Mouse (Mus musculus) MEL (cell line): ENCODE data around the gene Snx18. TPM values are rescaled to one million over a fixed set of nuclear protein-coding genes. Genes with fewer than 3 reads are reported as not detected.

Source experiments
- DNase-seq: peaks from one replicate; pipeline ENCODE4 v3.0.0; 2011; ENCODE audit warnings: low read depth, low spot score
- H3K27ac ChIP-seq: 2 replicates; pipeline ENCODE4 v1.5.1; 2012; ENCODE audit warnings: low read depth, mild to moderate bottlenecking, control low read depth, low read length, moderate library complexity; ENCODE audit not compliant: control insufficient read depth
- H3K27me3 ChIP-seq, 2 experiments: fragments of 150-350 bp in 1 of 2; sonication (generic) in 1 of 2; 2 replicates each; pipeline ENCODE4 v1.6.1; 2012; ENCODE audit warnings: low read length in 2 of 2, mild to moderate bottlenecking in 2 of 2, improper control_type of control experiment in 1 of 2, moderate library complexity in 1 of 2; ENCODE audit not compliant: insufficient read depth in 2 of 2, control insufficient read depth in 1 of 2
- H3K36me3 ChIP-seq, 2 experiments: 2 replicates each; pipeline ENCODE4 v1.6.1; 2012 to 2014; ENCODE audit warnings: low read length in 2 of 2, improper control_type of control experiment in 1 of 2, inconsistent platforms in 1 of 2, mild to moderate bottlenecking in 1 of 2; ENCODE audit not compliant: insufficient read depth in 2 of 2, control insufficient read depth in 1 of 2
- H3K4me1 ChIP-seq, 2 experiments: fragments of 150-350 bp in 1 of 2; sonication (generic) in 1 of 2; 2 replicates each; pipeline ENCODE4 v1.6.1; 2012; ENCODE audit warnings: low read length in 2 of 2, improper control_type of control experiment in 1 of 2, mild to moderate bottlenecking in 1 of 2; ENCODE audit not compliant: insufficient read depth in 2 of 2, control insufficient read depth in 1 of 2
- H3K4me3 ChIP-seq, 2 experiments: fragments of 150-350 bp in 1 of 2; sonication (generic) in 1 of 2; 2 replicates each; pipeline ENCODE4 v1.5.1; 2012; ENCODE audit warnings: low read depth in 2 of 2, low read length in 2 of 2, mild to moderate bottlenecking in 2 of 2, moderate library complexity in 2 of 2, control low read depth in 1 of 2, improper control_type of control experiment in 1 of 2; ENCODE audit not compliant: control insufficient read depth in 1 of 2, insufficient read depth in 1 of 2
- H3K79me2 ChIP-seq: 2 replicates; pipeline ENCODE4 v1.6.1; 2012; ENCODE audit warnings: mild to moderate bottlenecking, low read length, moderate library complexity; ENCODE audit not compliant: control insufficient read depth, poor library complexity, insufficient read depth
- H3K9ac ChIP-seq: 2 replicates; pipeline ENCODE4 v1.6.1; 2012; ENCODE audit warnings: low read depth, mild to moderate bottlenecking, control low read depth, low read length, moderate library complexity; ENCODE audit not compliant: control insufficient read depth, poor library complexity, severe bottlenecking
- H3K9me3 ChIP-seq: fragments of 150-350 bp; sonication (generic); replicated peaks from 2 replicates; pipeline ENCODE4 v1.6.1; 2012; ENCODE audit warnings: mild to moderate bottlenecking, low read length, improper control_type of control experiment, moderate library complexity; ENCODE audit not compliant: insufficient read depth
- CHD1 ChIP-seq: IDR thresholded peaks from 2 replicates; pipeline ENCODE4 v1.6.1; 2012; ENCODE audit warnings: low read depth, mild to moderate bottlenecking, inconsistent platforms, low read length, improper control_type of control experiment
- CHD2 ChIP-seq: IDR thresholded peaks from 2 replicates; pipeline ENCODE4 v1.6.1; 2011; ENCODE audit warnings: low read length, improper control_type of control experiment
- CTCF ChIP-seq, 3 experiments: IDR thresholded peaks in 2 of 3; conservative IDR thresholded peaks in 1 of 3; 2 replicates each; pipeline ENCODE4 v1.5.1; 2011 to 2012; ENCODE audit warnings: low read length in 3 of 3, low read depth in 2 of 3, mild to moderate bottlenecking in 2 of 3, improper control_type of control experiment in 1 of 3, inconsistent platforms in 1 of 3, mixed read lengths in 1 of 3, moderate library complexity in 1 of 3; ENCODE audit not compliant: control insufficient read depth in 1 of 3, insufficient read depth in 1 of 3, poor library complexity in 1 of 3, severe bottlenecking in 1 of 3
- EP300 ChIP-seq, 2 experiments: IDR thresholded peaks; 2 replicates each; pipeline ENCODE4 v1.6.1; 2011; ENCODE audit warnings: improper control_type of control experiment in 2 of 2, low read length in 2 of 2, low read depth in 1 of 2, mild to moderate bottlenecking in 1 of 2
- GABPA ChIP-seq: IDR thresholded peaks from 2 replicates; pipeline ENCODE4 v1.6.1; 2012; ENCODE audit warnings: low read depth, mild to moderate bottlenecking, inconsistent platforms, low read length, improper control_type of control experiment, moderate library complexity
- GATA1 ChIP-seq: IDR thresholded peaks from 2 replicates; pipeline ENCODE4 v1.6.1; 2011; ENCODE audit warnings: low read depth, low read length, improper control_type of control experiment
- HCFC1 ChIP-seq: IDR thresholded peaks from 2 replicates; pipeline ENCODE4 v1.6.1; 2012; ENCODE audit warnings: low read depth, mild to moderate bottlenecking, inconsistent platforms, low read length, improper control_type of control experiment, moderate library complexity
- KAT2A ChIP-seq: conservative IDR thresholded peaks from 2 replicates; pipeline ENCODE4 v1.6.1; 2012; ENCODE audit warnings: low read depth, low read length, improper control_type of control experiment, inconsistent platforms
- MAX ChIP-seq: IDR thresholded peaks from 2 replicates; pipeline ENCODE4 v1.6.1; 2011; ENCODE audit warnings: low read length, improper control_type of control experiment
- MAZ ChIP-seq: IDR thresholded peaks from 2 replicates; pipeline ENCODE4 v1.6.1; 2012; ENCODE audit warnings: low read depth, mild to moderate bottlenecking, inconsistent platforms, low read length, improper control_type of control experiment
- MEF2A ChIP-seq: IDR thresholded peaks from 2 replicates; pipeline ENCODE4 v1.6.1; 2014; ENCODE audit warnings: low read depth, mild to moderate bottlenecking, inconsistent platforms, low read length, improper control_type of control experiment; ENCODE audit not compliant: poor library complexity, insufficient replicate concordance, severe bottlenecking; ENCODE audit errors: extremely low read depth
- MYB ChIP-seq: IDR thresholded peaks from 2 replicates; pipeline ENCODE4 v1.6.1; 2011; ENCODE audit warnings: mild to moderate bottlenecking, low read depth, low read length, improper control_type of control experiment
- MYC ChIP-seq: IDR thresholded peaks from 2 replicates; pipeline ENCODE4 v1.6.1; 2011; ENCODE audit warnings: low read depth, mild to moderate bottlenecking, low read length, improper control_type of control experiment, moderate library complexity
- NELFE ChIP-seq: IDR thresholded peaks from 2 replicates; pipeline ENCODE4 v1.6.1; 2011; ENCODE audit warnings: low read depth, low read length, improper control_type of control experiment
- POLR2AphosphoS5 ChIP-seq: IDR thresholded peaks from 2 replicates; pipeline ENCODE4 v1.6.1; 2012; ENCODE audit warnings: low read depth, borderline replicate concordance, mild to moderate bottlenecking, inconsistent platforms, low read length, moderate library complexity, mixed read lengths
- RAD21 ChIP-seq: IDR thresholded peaks from 2 replicates; pipeline ENCODE4 v1.6.1; 2011; ENCODE audit warnings: mild to moderate bottlenecking, low read depth, low read length, improper control_type of control experiment
- TAL1 ChIP-seq: IDR thresholded peaks from 2 replicates; pipeline ENCODE4 v1.6.1; 2012; ENCODE audit warnings: mild to moderate bottlenecking, inconsistent platforms, low read length, moderate library complexity, mixed read lengths
- USF1 ChIP-seq: IDR thresholded peaks from 2 replicates; pipeline ENCODE4 v1.6.1; 2014; ENCODE audit warnings: low read depth, mild to moderate bottlenecking, inconsistent platforms, low read length, improper control_type of control experiment, moderate library complexity
- USF2 ChIP-seq, 2 experiments: IDR thresholded peaks; 2 replicates each; pipeline ENCODE4 v1.6.1; 2011 to 2012; ENCODE audit warnings: improper control_type of control experiment in 2 of 2, low read length in 2 of 2, borderline replicate concordance in 1 of 2, inconsistent platforms in 1 of 2, low read depth in 1 of 2, mild to moderate bottlenecking in 1 of 2; ENCODE audit not compliant: insufficient read depth in 1 of 2
- ZC3H11A ChIP-seq: IDR thresholded peaks from 2 replicates; pipeline ENCODE4 v1.6.1; 2012; ENCODE audit warnings: low read depth, mild to moderate bottlenecking, inconsistent platforms, low read length, improper control_type of control experiment
- ZKSCAN1 ChIP-seq: IDR thresholded peaks from 2 replicates; pipeline ENCODE4 v1.6.1; 2012; ENCODE audit warnings: low read depth, mild to moderate bottlenecking, inconsistent platforms, low read length, improper control_type of control experiment, moderate library complexity
- ZNF384 ChIP-seq: IDR thresholded peaks from 2 replicates; pipeline ENCODE4 v1.6.1; 2012; ENCODE audit warnings: low read depth, mild to moderate bottlenecking, inconsistent platforms, low read length, improper control_type of control experiment
- polyA plus RNA-seq, 2 experiments: library from polyadenylated mRNA; stranded (reverse) in 1 of 2; unstranded in 1 of 2; fragments of >175 nt in 1 of 2; fragments of >200 nt in 1 of 2; gene quantifications; 2 replicates each; pipeline versions ENCODE4 v1.2.1 to v1.2.4; 2012; ENCODE audit warnings: low replicate concordance in 2 of 2, low read depth in 1 of 2; ENCODE audit not compliant: insufficient read length in 2 of 2, insufficient read depth in 1 of 2, missing spikeins in 1 of 2
- total RNA-seq: library from RNA; depleted of rRNA; stranded (reverse); fragments of 300-350 nt; gene quantifications from 2 replicates; pipeline ENCODE4 v1.2.3, GENCODE M21; 2012

The Snx18 gene
- total and polyA plus RNA-seq, 3 experiments = 7.7 to 8.7 TPM; not detected in 1

GRCm38 (mm10) chr13:113566951-113567350 is 51.4 kb downstream of the Snx18 start:
- Histone ChIP-seq H3K9me3 (no peaks in the 10 kb centered on the region), H3K36me3 (no peaks in the 10 kb centered on the region), H3K4me3 (no peak overlapping the region), H3K27me3 (no peaks in the 10 kb centered on the region), H3K27ac (no peak overlapping the region), H3K4me1 (no peaks in the 10 kb centered on the region), H3K79me2 (no peaks in the 10 kb centered on the region), H3K9ac (no peak overlapping the region)
- DNase-seq = no peak
- TF ChIP-seq MYB = no peak
- TF ChIP-seq ZC3H11A = no peak
- no peak for TF ChIP-seq CTCF (IDR thresholded peaks at IDR 0.05 in 2 of 3, conservative IDR thresholded peaks at IDR 0.05 in 1 of 3; ENCODE audit: control insufficient read depth in 1 of 3, insufficient read depth in 1 of 3, low read depth in 2 of 3, low read length in 3 of 3, poor library complexity in 1 of 3, severe bottlenecking in 1 of 3)
- no peak for TF ChIP-seq MAZ
- no peak for TF ChIP-seq NELFE
- TF ChIP-seq CHD1 = no peak
- no peak for TF ChIP-seq GABPA
- TF ChIP-seq MYC = no peak
- TF ChIP-seq HCFC1 = no peak
- TF ChIP-seq MAX = no peak
- no peak for TF ChIP-seq MEF2A
- TF ChIP-seq CHD2 = no peak

GRCm38 (mm10) chr13:113566411-113566810 is 52.0 kb downstream of the Snx18 start:
- Histone ChIP-seq H3K4me1 (no peaks in the 10 kb centered on the region), H3K4me3 (no peak overlapping the region), H3K9ac (no peak overlapping the region), H3K9me3 (no peaks in the 10 kb centered on the region), H3K27me3 (no peaks in the 10 kb centered on the region), H3K79me2 (no peaks in the 10 kb centered on the region)
- no peak for DNase-seq
- TF ChIP-seq ZKSCAN1 (no peak), EP300 (IDR thresholded peaks at IDR 0.05; ENCODE audit: low read depth in 1 of 2, low read length in 2 of 2) (no peak), USF2 (IDR thresholded peaks at IDR 0.05; ENCODE audit: borderline replicate concordance in 1 of 2, insufficient read depth in 1 of 2, low read depth in 1 of 2, low read length in 2 of 2) (no peak), RAD21 (no peak), GATA1 (no peak), POLR2AphosphoS5 (no peak), USF1 (no peak), HCFC1 (no peak), ZNF384 (no peak), KAT2A (no peak), MYB (no peak), ZC3H11A (no peak), TAL1 (no peak)
- TF ChIP-seq, all 39 proteins: peak for 0
- H3K27ac ChIP-seq = no peak overlapping the region
- H3K36me3 ChIP-seq = no peaks in the 10 kb centered on the region
